Mouse (Mus musculus) liver, embryonic 16.5 days (tissue): ENCODE measurements at regions not wholly inside any gene's neighbourhood (a gene's known extent, or its start where the extent isn't known, plus 50 kb on each side); places are given as distances from the start of the nearest gene placed in this dataset.

Experiments
- ATAC-seq: fragments of 200-750 bp; cut with Nextera tagmentation; 2 replicates; pipeline ENCODE4 v1.8.0; 2017; ENCODE audit warnings: low read depth, mild to moderate bottlenecking, moderate number of reproducible peaks, moderate library complexity
- H3K27ac ChIP-seq: fragments of 300-500 bp; sonication (generic); 2 replicates; pipeline ENCODE4 v1.5.1; 2014; ENCODE audit warnings: mild to moderate bottlenecking, low read length
- H3K27me3 ChIP-seq: fragments of 300-500 bp; sonication (generic); 2 replicates; pipeline ENCODE4 v1.6.1; 2014; ENCODE audit warnings: low read depth, low read length, mixed read lengths; ENCODE audit not compliant: control insufficient read depth, insufficient read depth
- H3K36me3 ChIP-seq: fragments of 300-500 bp; sonication (generic); 2 replicates; pipeline ENCODE4 v1.6.1; 2014; ENCODE audit warnings: mild to moderate bottlenecking; ENCODE audit not compliant: control insufficient read depth, insufficient read depth
- H3K4me1 ChIP-seq: fragments of 300-500 bp; sonication (generic); 2 replicates; pipeline ENCODE4 v1.6.1; 2014; ENCODE audit warnings: low read depth, low read length, mixed read lengths; ENCODE audit not compliant: control insufficient read depth
- H3K4me2 ChIP-seq: fragments of 300-500 bp; sonication (generic); 2 replicates; pipeline ENCODE4 v1.6.1; 2014; ENCODE audit warnings: low read depth, low read length, mixed read lengths
- H3K4me3 ChIP-seq: fragments of 300-500 bp; sonication (generic); 2 replicates; pipeline ENCODE4 v1.5.1; 2014; ENCODE audit warnings: low read depth, mild to moderate bottlenecking, low read length
- H3K9ac ChIP-seq: fragments of 300-500 bp; sonication (generic); 2 replicates; pipeline ENCODE4 v1.6.1; 2014; ENCODE audit warnings: low read depth, low read length
- H3K9me3 ChIP-seq: fragments of 300-500 bp; sonication (generic); replicated peaks from 2 replicates; pipeline ENCODE4 v1.6.1; 2016; ENCODE audit warnings: low read length; ENCODE audit not compliant: control insufficient read depth
- WGBS: fragments of 180-500 bp; shearing (Covaris S2); extraction: QIAGEN DNeasy Blood & Tissue Kit; methylation state at CpG from one replicate; pipeline ENCODE4 v1.1.7; 2014; ENCODE audit not compliant: insufficient replicate concordance; 5-methylcytosine and 5-hydroxymethylcytosine counted together

- no peak overlapping the region for H3K4me3 ChIP-seq
- no peak overlapping the region for H3K9ac ChIP-seq
- no peak overlapping the region for H3K27ac ChIP-seq
- ATAC-seq, result no peak
- H3K9me3 ChIP-seq, result no peaks in the 10 kb centered on the region
- no peaks in the 10 kb centered on the region for H3K4me1 ChIP-seq
- 54% methylated on average over 4 of the region's 4 CpGs for WGBS
- H3K27me3 ChIP-seq, result no peaks in the 10 kb centered on the region
- H3K36me3 ChIP-seq, result no peaks in the 10 kb centered on the region
- no peak overlapping the region for H3K4me2 ChIP-seq
These were observed 301.3 kb upstream of the Marcks start for GRCm38 (mm10) chr10:37439863-37440613.

GRCm38 (mm10) chr10:37438312-37438711 lies 299.6 kb upstream of the Marcks start:
- H3K4me2 ChIP-seq, result no peak overlapping the region
- H3K4me1 ChIP-seq, result no peaks in the 10 kb centered on the region
- H3K9me3 ChIP-seq, result no peaks in the 10 kb centered on the region
- H3K27me3 ChIP-seq, result no peaks in the 10 kb centered on the region
- 49% methylated on average over 3 of the region's 3 CpGs for WGBS
- H3K9ac ChIP-seq, result no peak overlapping the region
- no peak for ATAC-seq
- H3K27ac ChIP-seq, result no peak overlapping the region
- no peak overlapping the region for H3K4me3 ChIP-seq
- no peaks in the 10 kb centered on the region for H3K36me3 ChIP-seq

DNA sequence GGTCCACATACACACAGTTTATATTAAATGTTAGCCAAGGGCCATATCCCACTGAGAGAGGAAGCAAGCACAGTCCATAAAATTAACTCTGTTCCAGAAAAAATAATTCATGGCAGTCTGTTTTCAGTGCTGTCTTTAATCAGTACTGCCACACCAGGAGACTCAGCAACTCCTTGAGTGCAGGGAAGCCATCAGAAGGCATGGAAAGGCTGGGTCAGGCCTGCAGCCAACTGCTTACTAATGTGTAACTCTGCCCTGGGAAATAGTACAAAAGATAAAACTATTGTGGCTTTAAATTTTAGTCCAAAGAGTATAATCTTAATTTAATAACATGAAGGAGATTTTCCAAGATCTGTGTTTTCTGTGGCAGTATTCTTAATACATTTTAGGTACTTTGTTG lies 298.1 kb upstream of the Marcks start:
- H3K27me3 ChIP-seq, result no peaks in the 10 kb centered on the region

GRCm38 (mm10) chr10:37434229-37434628 lies 295.5 kb upstream of the Marcks start:
- Histone ChIP-seq H3K4me2 (no peak overlapping the region), H3K27me3 (no peaks in the 10 kb centered on the region), H3K27ac (no peak overlapping the region), H3K36me3 (no peaks in the 10 kb centered on the region), H3K4me1 (no peaks in the 10 kb centered on the region), H3K9me3 (no peaks in the 10 kb centered on the region), H3K4me3 (no peak overlapping the region), H3K9ac (no peak overlapping the region)
- ATAC-seq, result no peak
- 56% methylated on average over 5 of the region's 5 CpGs for WGBS

More for the DNA sequence above, 298.1 kb upstream of the Marcks start:
- no peak overlapping the region for H3K4me2 ChIP-seq
- no peak for ATAC-seq
- H3K36me3 ChIP-seq, result no peaks in the 10 kb centered on the region
- H3K9ac ChIP-seq, result no peak overlapping the region
- H3K27ac ChIP-seq, result no peak overlapping the region
- no peaks in the 10 kb centered on the region for H3K4me1 ChIP-seq
- H3K4me3 ChIP-seq, result no peak overlapping the region
- H3K9me3 ChIP-seq, result no peaks in the 10 kb centered on the region

- no peaks in the 10 kb centered on the region for H3K36me3 ChIP-seq
- 37% methylated on average over 1 of the region's 1 CpGs for whole genome bisulfite sequencing
- no peak for ATAC-seq
- no peak overlapping the region for H3K4me2 ChIP-seq
- H3K4me1 ChIP-seq, result no peaks in the 10 kb centered on the region
- no peak overlapping the region for H3K27ac ChIP-seq
- H3K27me3 ChIP-seq, result no peaks in the 10 kb centered on the region
- no peak overlapping the region for H3K9ac ChIP-seq
- H3K9me3 ChIP-seq, result no peaks in the 10 kb centered on the region
- H3K4me3 ChIP-seq, result no peak overlapping the region
These were observed 284.3 kb upstream of the Marcks start for GRCm38 (mm10) chr10:37423047-37423446.

DNA sequence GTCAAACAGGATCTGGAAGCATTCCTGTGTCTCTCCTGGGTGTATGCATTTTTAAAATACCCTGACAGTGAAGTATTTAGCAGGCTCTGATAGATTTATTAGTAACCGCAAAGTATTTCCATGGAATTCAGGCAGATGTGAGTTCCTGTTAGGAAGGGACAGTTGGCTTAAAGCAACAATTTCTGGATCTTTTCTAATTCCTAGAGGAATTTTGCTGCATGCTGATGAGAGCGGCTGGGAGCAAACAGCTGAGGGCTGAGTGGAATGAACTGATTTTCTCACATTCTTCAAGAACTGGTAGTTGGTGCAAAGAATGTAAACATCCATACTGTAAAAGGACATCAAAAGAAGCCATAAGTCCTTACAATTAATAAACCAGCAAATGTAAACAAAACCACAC lies 283.9 kb upstream of the Marcks start:
- H3K4me1 ChIP-seq, result no peaks in the 10 kb centered on the region
- no peaks in the 10 kb centered on the region for H3K9me3 ChIP-seq
- H3K36me3 ChIP-seq, result no peaks in the 10 kb centered on the region
- no peak overlapping the region for H3K9ac ChIP-seq
- no peak overlapping the region for H3K4me2 ChIP-seq
- WGBS, result 65% methylated on average over 2 of the region's 2 CpGs
- no peak for ATAC-seq
- no peaks in the 10 kb centered on the region for H3K27me3 ChIP-seq
- no peak overlapping the region for H3K4me3 ChIP-seq
- no peak overlapping the region for H3K27ac ChIP-seq

DNA sequence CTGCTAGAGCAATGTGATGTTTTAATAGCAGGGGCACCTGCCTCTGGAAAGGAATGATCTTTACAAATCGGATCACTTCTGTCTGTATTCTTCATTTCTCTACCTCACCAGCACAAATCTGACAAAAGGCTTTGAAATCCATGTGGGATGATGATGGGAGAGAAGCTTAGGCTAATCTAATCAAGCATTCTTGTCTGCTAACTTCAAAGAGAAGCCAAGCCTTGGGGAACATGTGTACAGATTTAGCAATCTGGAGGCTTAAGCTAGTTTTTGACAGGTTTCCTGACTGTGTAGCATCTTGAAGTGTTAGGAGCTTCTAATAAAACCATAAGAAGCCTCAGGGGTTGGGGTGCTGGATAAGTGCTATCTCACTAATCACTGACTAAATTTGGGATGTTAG lies 277.6 kb upstream of the Marcks start:
- H3K4me3 ChIP-seq, result no peak overlapping the region
- H3K27me3 ChIP-seq, result no peaks in the 10 kb centered on the region
- H3K27ac ChIP-seq, result no peak overlapping the region
- WGBS, result 70% methylated on average over 1 of the region's 1 CpGs
- no peaks in the 10 kb centered on the region for H3K9me3 ChIP-seq
- no peaks in the 10 kb centered on the region for H3K36me3 ChIP-seq
- H3K4me1 ChIP-seq, result no peaks in the 10 kb centered on the region
- H3K4me2 ChIP-seq, result no peak overlapping the region
- no peak overlapping the region for H3K9ac ChIP-seq
- no peak for ATAC-seq

- Histone ChIP-seq H3K4me2 (no peak overlapping the region), H3K27ac (no peak overlapping the region), H3K9ac (no peak overlapping the region), H3K4me1 (no peaks in the 10 kb centered on the region), H3K27me3 (no peaks in the 10 kb centered on the region), H3K4me3 (no peak overlapping the region), H3K36me3 (no peaks in the 10 kb centered on the region), H3K9me3 (no peaks in the 10 kb centered on the region)
- WGBS, result 68% methylated on average over 1 of the region's 1 CpGs
- no peak for ATAC-seq
These were observed 273.7 kb upstream of the Marcks start for GRCm38 (mm10) chr10:37412401-37412800.

- H3K27ac ChIP-seq, result no peak overlapping the region
- H3K9me3 ChIP-seq, result no peaks in the 10 kb centered on the region
- no peak overlapping the region for H3K4me3 ChIP-seq
- no peak overlapping the region for H3K9ac ChIP-seq
- H3K36me3 ChIP-seq, result no peaks in the 10 kb centered on the region
- no peaks in the 10 kb centered on the region for H3K27me3 ChIP-seq
- ATAC-seq, result no peak
- no peaks in the 10 kb centered on the region for H3K4me1 ChIP-seq
- WGBS, result 46% methylated on average over 1 of the region's 1 CpGs
- no peak overlapping the region for H3K4me2 ChIP-seq
These were observed 271.0 kb upstream of the Marcks start for GRCm38 (mm10) chr10:37409749-37410148.
